Mouse (Mus musculus) c-Kit-positive CD71-positive TER-119-negative erythroid progenitor cells, embryonic 14.5 days (primary cell): ENCODE data around the gene Xrcc1.
"Not testable (repeated sequence)": the region's sequence is repeated elsewhere in the genome, so short reads cannot be mapped to it uniquely, and the experiment has no call there.

Experiments used
- DNase-seq: peaks from one replicate; pipeline ENCODE4 v3.0.0-alpha.2; 2013; ENCODE audit warnings: low read depth

Gene Xrcc1

GRCm38 (mm10) chr7:24546068-24546614 lies at the start of gene Xrcc1, which contains the start of gene Pinlyp:
Gene Xrcc1 (plus strand): TSS chr7:24546289.
Gene Pinlyp (minus strand): TSS chr7:24546118.
- no peak for DNase-seq

GRCm38 (mm10) chr7:24499856-24500577 lies 46.1 kb upstream of the Xrcc1 start:
- DNase-seq, result no peak

- peak; percentile 50 for DNase-seq
These were observed 45.2 kb upstream of the Xrcc1 start for GRCm38 (mm10) chr7:24500929-24501328.

GRCm38 (mm10) chr7:24501492-24501891 lies 44.6 kb upstream of the Xrcc1 start:
- no peak for DNase-seq

- no peak for DNase-seq
These were observed 42.1 kb upstream of the Xrcc1 start for GRCm38 (mm10) chr7:24504004-24504403.

- DNase-seq, result no peak
These were observed 41.2 kb upstream of the Xrcc1 start for GRCm38 (mm10) chr7:24504868-24505267.

GRCm38 (mm10) chr7:24505447-24506064 lies 40.5 kb upstream of the Xrcc1 start:
- no peak for DNase-seq

- no peak for DNase-seq
These were observed 40.0 kb upstream of the Xrcc1 start for GRCm38 (mm10) chr7:24506065-24506459.

- DNase-seq, result peak; percentile 7
These were observed 39.6 kb upstream of the Xrcc1 start for GRCm38 (mm10) chr7:24506476-24506837.

GRCm38 (mm10) chr7:24506838-24507725 lies 39.0 kb upstream of the Xrcc1 start, which contains the start of gene Zfp428:
Gene Zfp428 (plus strand): TSS chr7:24507006.
- peak; percentile 39 for DNase-seq

- no peak for DNase-seq
These were observed 38.4 kb upstream of the Xrcc1 start for GRCm38 (mm10) chr7:24507726-24508114.

GRCm38 (mm10) chr7:24512355-24512754 lies 33.7 kb upstream of the Xrcc1 start, which contains the start of gene AC161166.1:
Gene AC161166.1 (minus strand): TSS chr7:24512455.
- DNase-seq, result no peak

- DNase-seq, result peak; percentile 32
These were observed 29.8 kb upstream of the Xrcc1 start for GRCm38 (mm10) chr7:24516319-24516718.

GRCm38 (mm10) chr7:24517077-24517476 lies 29.0 kb upstream of the Xrcc1 start:
- DNase-seq, result no peak

- DNase-seq, result no peak
These were observed 28.4 kb upstream of the Xrcc1 start for GRCm38 (mm10) chr7:24517654-24518053.

GRCm38 (mm10) chr7:24519130-24519529 lies 27.0 kb upstream of the Xrcc1 start:
- DNase-seq, result no peak

- DNase-seq, result not testable (repeated sequence)
These were observed 26.0 kb upstream of the Xrcc1 start for GRCm38 (mm10) chr7:24520054-24520453.

GRCm38 (mm10) chr7:24522805-24523204 lies 23.3 kb upstream of the Xrcc1 start:
- DNase-seq, result no peak

GRCm38 (mm10) chr7:24523723-24524122 lies 22.4 kb upstream of the Xrcc1 start:
- no peak for DNase-seq

GRCm38 (mm10) chr7:24524978-24525377 lies 21.1 kb upstream of the Xrcc1 start:
- no peak for DNase-seq

- DNase-seq, result no peak
These were observed 20.2 kb upstream of the Xrcc1 start for GRCm38 (mm10) chr7:24525686-24526420.
